Mouse (Mus musculus): ENCODE results near the gene Rmdn2.

Gene Rmdn2

GRCm38 (mm10) chr17:79737598-79737997 lies 125.9 kb downstream of the Rmdn2 start:
- DNase-seq (ENCODE audit: inconsistent age in 2 of 2, low spot score in 1 of 2): no peak

- DNase-seq (ENCODE audit: inconsistent age in 2 of 2, low spot score in 1 of 2): no peak
Measured at GRCm38 (mm10) chr17:79738847-79739498, 127.3 kb downstream of the Rmdn2 start.

- peak; percentile 41 to 47 for DNase-seq (ENCODE audit: inconsistent age in 2 of 2, low spot score in 1 of 2)
Measured at GRCm38 (mm10) chr17:79742635-79743034, 131.0 kb downstream of the Rmdn2 start.

All from adrenal gland, adult (tissue).